In the genomic region with DNA sequence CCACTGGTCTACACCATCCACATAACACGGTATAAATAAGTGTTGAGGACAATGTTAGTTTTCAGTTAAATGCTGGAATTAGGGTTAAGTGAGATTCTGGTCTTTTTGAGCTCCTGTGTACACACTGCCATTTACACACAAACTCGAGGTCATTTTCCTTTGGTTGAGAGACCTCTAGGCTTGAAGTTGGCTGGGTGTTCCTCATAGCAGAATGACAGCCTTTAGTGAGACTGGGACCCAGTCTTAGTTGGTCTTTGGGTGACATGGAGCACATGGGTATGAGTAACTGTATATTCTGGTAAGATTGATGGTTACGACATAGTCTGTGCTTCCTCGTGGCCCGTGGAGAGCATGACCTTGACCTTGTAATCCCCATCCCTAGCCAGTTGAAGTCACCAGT, we compare ENCODE assay signal across 17 mouse cellular contexts. TPM values are rescaled to one million over a fixed set of nuclear protein-coding genes. Genes with fewer than 3 reads are reported as not detected.
DNase-seq lines count a peak whose midpoint lies in the region; ATAC-seq and TF ChIP-seq lines count a peak whose summit lies in the region.
"Had no signal": no experiment of that assay in that cellular context is flagged by ENCODE, and none has a peak within 500 bp of the region (broad histone marks: within the 10 kb centered on the region; RNA-seq: fewer than 3 reads in every experiment).

No protein-coding gene starts in this region.

- no peak for TF ChIP-seq CTCF in lung, adult 2 months (IDR thresholded peaks at IDR 0.05; ENCODE audit: insufficient read depth, low read length)

- H3K4me3 ChIP-seq in forebrain, embryonic 13.5 days = no peak overlapping the region
- H3K4me3 ChIP-seq in forebrain, embryonic 11.5 days (ENCODE audit: low read depth, low read length) = no peak overlapping the region
- no peak overlapping the region for H3K4me3 ChIP-seq in kidney, embryonic 14.5 days (ENCODE audit: low read length)
- peak overlapping the region; percentile 54; the same call in 1 of the 2 replicates for H3K4me3 ChIP-seq in midbrain, embryonic 10.5 days
- H3K4me3 ChIP-seq in neural tube, embryonic 13.5 days = peak overlapping the region; percentile 50
- no peak overlapping the region for H3K4me3 ChIP-seq in lung, adult 2 months (replicated peaks; ENCODE audit: extremely low read depth, low read depth, low read length)
- H3K4me3 ChIP-seq: limb, embryonic 12.5 days had no signal

- no peak overlapping the region for H3K9ac ChIP-seq in forebrain, embryonic 13.5 days
- H3K9ac ChIP-seq in forebrain, embryonic 11.5 days (ENCODE audit: low read length) = no peak overlapping the region
- no peak overlapping the region for H3K9ac ChIP-seq in kidney, embryonic 14.5 days (ENCODE audit: low read depth, low read length)
- no peak overlapping the region; the same call in 1 of the 2 replicates for H3K9ac ChIP-seq in neural tube, embryonic 13.5 days
- H3K9ac ChIP-seq: limb, embryonic 12.5 days; liver, embryonic 14.5 days; stomach, embryonic 15.5 days had no signal

- H3K4me1 ChIP-seq in forebrain, embryonic 13.5 days = peaks cover 9% of the 10 kb centered on the region; the same call in 1 of the 2 replicates
- peaks cover 4% of the 10 kb centered on the region; the same call in 1 of the 2 replicates for H3K4me1 ChIP-seq in forebrain, embryonic 11.5 days (replicated peaks; ENCODE audit: control insufficient read depth, insufficient read depth, low read length)
- peaks cover 28% of the 10 kb centered on the region for H3K4me1 ChIP-seq in kidney, embryonic 14.5 days (ENCODE audit: control insufficient read depth, insufficient read depth, low read length)
- H3K4me1 ChIP-seq in midbrain, embryonic 10.5 days = peaks cover 35% of the 10 kb centered on the region
- peaks cover 28% of the 10 kb centered on the region for H3K4me1 ChIP-seq in neural tube, embryonic 13.5 days (replicated peaks)
- no peaks in the 10 kb centered on the region; the same call in none of the 2 replicates for H3K4me1 ChIP-seq in lung, adult 2 months (ENCODE audit: control insufficient read depth, insufficient read depth, low read length)
- H3K4me1 ChIP-seq: stomach, embryonic 15.5 days had no signal

- no peak for TF ChIP-seq POLR2A in lung, adult 2 months (IDR thresholded peaks at IDR 0.05; ENCODE audit: borderline replicate concordance, extremely low read depth, low read depth, low read length)

- H3K27ac ChIP-seq in forebrain, embryonic 13.5 days = no peak overlapping the region
- no peak overlapping the region for H3K27ac ChIP-seq in forebrain, embryonic 11.5 days (ENCODE audit: low read depth, low read length)
- H3K27ac ChIP-seq in kidney, embryonic 14.5 days (ENCODE audit: low read depth, low read length) = no peak overlapping the region
- no peak overlapping the region for H3K27ac ChIP-seq in midbrain, embryonic 10.5 days (replicated peaks)
- H3K27ac ChIP-seq in neural tube, embryonic 13.5 days (replicated peaks) = no peak overlapping the region
- H3K27ac ChIP-seq: kidney, postnatal 0 days; limb, embryonic 12.5 days; liver, embryonic 14.5 days; stomach, embryonic 15.5 days had no signal

- no peak for ATAC-seq in forebrain, embryonic 13.5 days
- ATAC-seq in forebrain, embryonic 11.5 days (replicated peaks; ENCODE audit: low FRiP score) = no peak
- ATAC-seq in kidney, embryonic 14.5 days (ENCODE audit: low FRiP score, low TSS enrichment) = peak; percentile 17; the same call in 1 of the 2 replicates
- no peak for ATAC-seq in neural tube, embryonic 13.5 days (ENCODE audit: low read depth)
- ATAC-seq: CD4-positive, CD25-positive, alpha-beta regulatory T cell, adult 4 months; lung, postnatal 0 days had no signal

- H3K4me2 ChIP-seq in forebrain, embryonic 13.5 days = peak overlapping the region; percentile 58; the same call in 1 of the 2 replicates
- H3K4me2 ChIP-seq in forebrain, embryonic 11.5 days (ENCODE audit: low read depth, low read length, severe bottlenecking) = no peak overlapping the region
- no peak overlapping the region; the same call in 1 of the 2 replicates for H3K4me2 ChIP-seq in kidney, embryonic 14.5 days (replicated peaks; ENCODE audit: low read depth, low read length)
- peak overlapping the region; percentile 66 for H3K4me2 ChIP-seq in neural tube, embryonic 13.5 days

- H3K27me3 ChIP-seq in forebrain, embryonic 13.5 days = peaks cover 8% of the 10 kb centered on the region; the same call in 1 of the 2 replicates
- peaks cover 2% of the 10 kb centered on the region; the same call in 1 of the 2 replicates for H3K27me3 ChIP-seq in forebrain, embryonic 11.5 days (ENCODE audit: control insufficient read depth, insufficient read depth, low read length)
- H3K27me3 ChIP-seq in kidney, embryonic 14.5 days (ENCODE audit: control insufficient read depth, insufficient read depth, low read length) = no peaks in the 10 kb centered on the region
- peaks cover 57% of the 10 kb centered on the region for H3K27me3 ChIP-seq in midbrain, embryonic 10.5 days (ENCODE audit: low read depth, poor library complexity, severe bottlenecking)
- no peaks in the 10 kb centered on the region for H3K27me3 ChIP-seq in neural tube, embryonic 13.5 days
- H3K27me3 ChIP-seq: stomach, embryonic 15.5 days had no signal

- no peaks in the 10 kb centered on the region for H3K9me3 ChIP-seq in forebrain, embryonic 13.5 days (replicated peaks)
- no peaks in the 10 kb centered on the region for H3K9me3 ChIP-seq in forebrain, embryonic 11.5 days (ENCODE audit: control insufficient read depth, low read length)
- H3K9me3 ChIP-seq in kidney, embryonic 14.5 days (ENCODE audit: control insufficient read depth, low read length) = no peaks in the 10 kb centered on the region
- no peaks in the 10 kb centered on the region for H3K9me3 ChIP-seq in midbrain, embryonic 10.5 days (replicated peaks)
- H3K9me3 ChIP-seq in neural tube, embryonic 13.5 days = no peaks in the 10 kb centered on the region
- H3K9me3 ChIP-seq: limb, embryonic 12.5 days; stomach, embryonic 15.5 days had no signal

- DNase-seq in forebrain, embryonic 11.5 days (ENCODE audit: low spot score) = no peak
- no peak for DNase-seq in kidney, adult 18-20 months
- DNase-seq in midbrain, embryonic 10.5 days (ENCODE audit: low spot score) = no peak
- no peak for DNase-seq in embryo, embryonic 10.5 days (ENCODE audit: low spot score)
- no peak for DNase-seq in lung, adult 2 months
- DNase-seq: gastrocnemius, postnatal 14 days; right cerebral cortex, adult 18-20 months; thymus, postnatal 25 days had no signal

- H3K36me3 ChIP-seq in forebrain, embryonic 13.5 days (ENCODE audit: poor library complexity, severe bottlenecking) = no peaks in the 10 kb centered on the region
- no peaks in the 10 kb centered on the region for H3K36me3 ChIP-seq in forebrain, embryonic 11.5 days (ENCODE audit: control insufficient read depth, insufficient read depth, low read length)
- no peaks in the 10 kb centered on the region for H3K36me3 ChIP-seq in kidney, embryonic 14.5 days (ENCODE audit: control insufficient read depth, insufficient read depth, low read length)
- H3K36me3 ChIP-seq in midbrain, embryonic 10.5 days = no peaks in the 10 kb centered on the region
- H3K36me3 ChIP-seq in neural tube, embryonic 13.5 days = no peaks in the 10 kb centered on the region
- H3K36me3 ChIP-seq: limb, embryonic 12.5 days; stomach, embryonic 15.5 days had no signal

- WGBS in forebrain, embryonic 13.5 days = 69% methylated on average over 5 of the region's 5 CpGs
- WGBS in forebrain, embryonic 11.5 days = 65% methylated on average over 5 of the region's 5 CpGs
- 28% methylated on average over 5 of the region's 5 CpGs for WGBS in kidney, embryonic 14.5 days
- 46% methylated on average over 5 of the region's 5 CpGs for WGBS in midbrain, embryonic 10.5 days
- WGBS in neural tube, embryonic 13.5 days = 65% methylated on average over 5 of the region's 5 CpGs
- WGBS in lung, adult 2 months = 43% methylated on average over 5 of the region's 5 CpGs

RNA-seq across cellular contexts. Expression of a gene that starts 1.8 kb away (rescaled TPM):
- 3.0 and 4.0 TPM in 2 replicates for polyA plus RNA-seq in forebrain, embryonic 13.5 days (2015; fragmentation: Nextera tagmentation; extraction: Ambion mirVana)
- polyA plus RNA-seq in forebrain, embryonic 11.5 days (2014; fragmentation: Nextera tagmentation; extraction: Ambion mirVana) = 1.1 and 1.4 TPM in 2 replicates
- 2.6 and 2.7 TPM in 2 replicates for polyA plus RNA-seq in kidney, embryonic 14.5 days (2014; fragmentation: Nextera tagmentation; extraction: Ambion mirVana)
- 1.8 and 1.9 TPM in 2 replicates for polyA plus RNA-seq in midbrain, embryonic 10.5 days (2016; fragmentation: Nextera tagmentation; extraction: Ambion mirVana)
- 22.8 and 30.0 TPM in 2 replicates for polyA plus RNA-seq in neural tube, embryonic 13.5 days (2015; fragmentation: Nextera tagmentation; extraction: Ambion mirVana)
- polyA plus RNA-seq in lung, adult 2 months (2012; rRNA removed) = 1.3 and 3.1 TPM in 2 replicates
- polyA plus RNA-seq: CD4-positive, CD25-positive, alpha-beta regulatory T cell, adult 4 months had no signal

Comparison
In these comparisons a context has a peak if more than half of its experiments do, and no peak if none do; other contexts are left out.
1. H3K4me2 ChIP-seq: peak in forebrain, embryonic 13.5 days (single experiment) and neural tube, embryonic 13.5 days (single experiment); none in forebrain, embryonic 11.5 days (single experiment) and kidney, embryonic 14.5 days (single experiment).
2. H3K4me3 ChIP-seq: peak in midbrain, embryonic 10.5 days (single experiment) and neural tube, embryonic 13.5 days (single experiment); none in forebrain, embryonic 13.5 days (single experiment), forebrain, embryonic 11.5 days (single experiment), kidney, embryonic 14.5 days (single experiment) and lung, adult 2 months (single experiment).